Mouse (Mus musculus) lung, postnatal 25 days (tissue): ENCODE measurements around the gene Dlg4.
A peak's percentile ranks its signal among the peaks of the same experiment; 100 is the strongest.

Experiments used
- DNase-seq: peaks from one replicate; pipeline ENCODE4 v3.0.0; 2022; ENCODE audit warnings: low spot score

The Dlg4 gene

DNA sequence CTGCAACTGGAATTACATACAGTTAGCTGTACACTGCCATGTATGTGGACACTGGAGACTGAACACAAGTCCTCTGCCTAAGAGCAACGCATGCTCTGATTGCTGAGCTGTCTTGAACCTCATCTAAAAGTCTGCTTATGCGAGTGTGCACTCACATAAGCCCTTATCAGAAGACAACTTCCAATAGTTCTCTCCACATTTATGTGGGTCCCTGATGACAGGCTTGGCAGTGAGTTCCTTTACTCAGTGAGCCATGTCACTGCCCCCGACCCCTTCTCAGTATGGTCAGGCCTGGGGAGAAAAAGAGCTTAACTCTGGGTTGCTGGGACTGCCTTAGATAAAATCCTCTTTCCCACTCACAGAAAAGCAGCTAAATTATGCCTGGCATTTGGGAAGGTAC is at the start of gene Dlg4:
Gene Dlg4, plus strand, starts transcription at position 274 of the 400 bp plus-strand sequence.
- no peak for DNase-seq

DNA sequence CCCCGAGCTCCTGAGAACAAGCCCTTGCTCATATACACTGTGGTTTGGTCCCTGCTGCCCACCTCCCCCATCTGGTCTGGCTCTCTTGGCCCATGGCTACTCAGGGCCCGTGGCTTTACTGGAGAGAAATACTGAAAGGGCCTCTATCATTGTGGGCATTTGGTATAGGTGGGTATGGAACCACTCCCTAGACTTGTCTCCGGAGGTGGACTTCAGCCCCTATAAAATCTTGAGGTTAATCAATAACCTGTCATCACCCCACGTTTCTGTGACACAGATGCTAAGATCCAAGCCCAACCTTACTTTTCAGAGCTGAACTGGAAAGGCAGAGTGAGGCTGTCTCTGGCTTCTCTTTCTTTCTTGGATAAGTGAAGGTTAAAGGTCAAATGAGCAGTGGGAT is 47.9 kb upstream of the Dlg4 start:
- no peak for DNase-seq

DNA sequence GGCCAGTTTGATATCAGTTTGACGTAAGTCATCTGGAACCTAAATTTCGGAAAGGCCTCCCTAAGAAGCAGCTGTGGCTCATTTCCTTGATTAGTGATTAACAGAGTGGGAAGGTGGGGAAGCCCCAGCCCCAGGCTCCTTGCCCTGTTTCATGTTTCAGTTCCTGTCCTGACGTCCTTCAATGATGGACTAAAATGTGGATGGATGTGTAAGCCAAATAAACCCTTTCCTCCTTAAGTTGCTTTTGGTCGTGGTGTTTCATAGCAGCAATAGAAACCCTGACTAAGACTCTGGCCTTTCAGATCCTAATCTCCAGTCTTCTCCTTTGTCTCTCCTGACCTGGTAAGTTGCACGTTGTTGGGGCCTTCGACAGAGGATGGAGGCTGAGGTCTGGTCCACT is 46.5 kb upstream of the Dlg4 start:
- no peak for DNase-seq

DNA sequence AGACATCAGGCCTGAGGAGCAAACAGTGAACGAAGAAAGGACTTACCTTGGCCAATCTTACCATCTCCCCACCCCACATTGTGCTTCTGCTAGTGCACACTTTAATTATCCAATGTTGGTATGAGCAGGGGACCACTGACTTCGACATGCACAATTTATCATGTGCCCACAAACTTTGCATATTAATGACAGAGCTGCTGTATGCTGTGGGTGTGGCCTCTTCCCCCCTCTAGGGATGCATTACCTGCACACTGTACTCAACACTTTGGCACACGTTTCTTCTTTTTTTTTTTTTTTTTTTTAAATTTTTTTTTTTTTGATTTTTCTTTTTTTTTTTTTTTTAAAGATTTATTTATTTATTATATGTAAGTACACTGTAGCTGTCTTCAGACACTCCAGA is 46.0 kb upstream of the Dlg4 start:
- DNase-seq = no peak

DNA sequence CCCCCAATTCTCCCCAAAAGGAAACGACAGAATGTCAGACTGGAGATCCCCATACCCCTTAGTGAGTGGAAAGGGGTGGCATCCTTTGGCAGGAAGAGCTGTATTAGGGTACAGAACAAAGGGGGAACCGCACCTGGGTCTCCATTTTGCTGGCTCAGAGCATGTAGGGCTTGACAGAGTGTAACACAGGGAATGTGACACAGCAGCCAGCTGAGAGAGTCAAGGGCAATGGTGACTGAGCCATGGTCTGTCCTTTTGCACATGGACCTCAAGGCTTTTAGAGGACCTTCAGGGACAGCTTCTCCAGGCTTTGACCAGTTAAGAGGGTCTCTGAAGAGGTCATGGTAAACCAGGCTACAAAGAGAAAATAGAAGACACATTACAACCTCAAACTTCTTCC is 41.8 kb upstream of the Dlg4 start:
- no peak for DNase-seq

DNA sequence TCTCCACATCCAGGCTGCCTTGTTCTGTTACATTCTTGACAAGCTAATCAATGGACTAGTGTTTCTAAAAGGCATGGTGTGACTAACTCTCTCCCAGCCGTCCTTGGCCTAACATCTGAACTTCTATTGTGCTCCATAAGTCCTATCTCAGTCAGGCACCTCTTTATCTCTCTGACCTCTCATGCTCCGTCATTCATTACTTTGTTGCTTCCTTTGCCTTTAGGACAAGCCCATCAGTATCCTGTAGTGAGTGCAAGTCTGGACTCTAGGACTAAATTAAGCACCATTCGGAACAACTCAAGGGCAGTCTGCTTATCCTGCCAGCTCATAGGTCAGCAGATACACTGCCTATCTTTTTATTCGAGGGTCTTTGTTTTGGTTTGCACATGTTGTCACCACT is 40.5 kb upstream of the Dlg4 start:
- DNase-seq = no peak

DNA sequence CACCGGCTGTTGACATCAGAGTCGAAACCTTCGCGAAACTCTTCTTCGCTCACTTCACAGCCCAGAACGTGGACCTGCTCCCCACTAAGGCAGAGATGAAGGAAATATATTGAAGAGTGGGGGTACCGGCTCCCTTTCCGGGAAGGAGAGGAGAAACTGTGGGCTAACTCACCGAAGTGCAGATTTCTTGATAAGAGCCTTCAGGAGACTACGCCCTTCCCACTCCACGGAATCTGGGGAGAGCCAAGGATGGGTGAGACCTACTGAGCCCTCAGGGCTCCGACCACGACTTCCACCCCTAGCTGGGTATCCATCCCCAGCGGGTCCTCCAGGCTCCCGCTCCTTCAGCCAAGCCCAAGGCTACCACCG is 36.9 kb upstream of the Dlg4 start:
- no peak for DNase-seq

DNA sequence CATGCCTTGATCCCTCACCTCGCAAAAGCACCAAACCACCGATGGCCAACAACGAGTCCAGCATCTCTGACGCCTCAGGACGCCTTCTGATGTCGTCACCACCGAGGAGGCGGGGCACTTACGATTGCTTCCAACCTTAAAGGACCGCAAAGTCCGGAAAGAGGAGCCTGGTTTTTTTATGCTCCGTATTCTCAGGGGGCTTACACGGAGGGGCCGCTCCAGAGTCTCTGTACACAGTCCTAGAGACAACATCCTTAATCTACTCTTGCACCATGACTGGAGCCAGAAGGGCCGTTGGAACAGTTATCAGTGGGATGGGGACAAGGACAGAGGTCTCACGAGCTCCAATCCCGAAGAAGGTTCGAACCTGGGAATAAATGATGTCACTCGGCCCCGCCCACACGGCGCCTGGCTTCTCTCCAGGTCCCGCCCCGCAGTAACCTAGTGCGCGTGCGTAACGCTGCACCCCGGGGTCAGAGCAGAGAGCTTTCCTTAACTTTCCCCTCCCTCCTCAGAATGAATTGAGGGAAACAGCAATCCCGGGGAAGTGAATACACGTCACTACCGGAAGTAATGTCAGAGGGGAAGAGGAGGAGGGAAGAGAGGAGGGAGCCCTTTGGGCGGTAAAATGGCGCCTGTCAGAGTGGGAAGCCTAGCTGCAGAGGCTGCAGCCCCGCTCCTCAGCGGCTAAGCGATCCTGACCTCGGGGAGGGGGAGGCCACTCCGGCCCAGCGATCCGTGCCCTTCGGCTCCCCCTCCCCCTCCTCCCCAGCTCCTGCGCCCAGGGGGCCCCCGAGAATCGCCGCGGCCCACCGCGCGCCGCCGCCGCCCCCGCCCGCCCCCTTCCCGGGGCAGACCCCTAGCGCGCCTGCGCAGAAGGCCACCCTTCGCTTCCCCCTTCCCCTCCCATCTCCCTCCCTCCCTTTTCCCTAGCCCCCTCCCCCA is 36.3 kb upstream of the Dlg4 start:
- peak; percentile 97 for DNase-seq

DNA sequence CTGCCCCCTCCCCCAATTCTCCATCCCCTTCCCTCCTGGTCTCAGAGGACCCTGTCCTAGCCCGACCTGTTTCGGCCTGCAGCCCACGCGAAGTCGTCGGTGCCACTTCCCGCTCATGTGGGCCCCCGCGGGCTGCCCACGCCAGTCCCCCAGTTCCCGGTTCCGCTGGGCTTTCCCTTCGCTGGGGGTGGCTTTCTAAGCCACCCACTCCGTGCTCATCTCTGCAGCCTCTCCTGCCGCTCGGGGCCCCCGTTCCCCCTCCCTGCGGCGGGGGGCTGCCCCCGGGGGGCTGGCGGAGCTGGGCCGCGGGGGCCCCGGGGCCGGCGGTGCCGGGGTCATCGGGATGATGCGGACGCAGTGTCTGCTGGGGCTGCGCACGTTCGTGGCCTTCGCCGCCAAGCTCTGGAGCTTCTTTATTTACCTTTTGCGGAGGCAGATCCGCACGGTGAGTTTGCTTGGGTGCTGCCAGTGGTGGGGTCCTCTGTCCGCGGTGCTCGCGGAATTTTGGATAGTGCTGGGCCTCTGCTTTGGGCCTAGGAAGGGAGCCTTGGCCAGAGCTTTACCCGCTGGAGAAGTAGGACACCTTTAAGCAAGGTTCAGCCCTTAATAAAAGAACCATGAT is 35.5 kb upstream of the Dlg4 start, which contains the start of gene Ctdnep1:
Gene Ctdnep1, plus strand, starts transcription at position 16 of the 622 bp plus-strand sequence.
- no peak for DNase-seq

DNA sequence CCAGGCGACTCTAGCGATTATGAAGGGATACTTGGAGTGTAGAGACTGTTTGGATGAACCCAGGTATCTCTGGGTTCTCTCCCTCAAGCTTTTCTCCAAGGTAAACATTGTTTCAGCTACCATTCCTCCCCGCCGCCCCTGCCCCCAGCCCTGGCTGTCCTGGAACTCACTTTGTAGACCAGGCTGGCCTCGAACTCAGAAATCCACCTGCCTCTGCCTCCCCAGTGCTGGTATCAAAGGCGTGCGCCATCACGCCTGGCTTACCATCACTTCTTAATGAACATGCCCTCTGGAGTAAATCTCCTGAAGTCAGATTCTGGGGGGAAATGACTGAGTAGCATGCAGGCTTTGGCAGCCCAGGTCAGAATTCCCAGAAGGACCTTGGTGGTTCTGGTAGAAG is 34.5 kb upstream of the Dlg4 start, which contains the start of gene Elp5:
Gene Elp5, minus strand, starts transcription at position 293 of the 400 bp plus-strand sequence.
- DNase-seq = no peak

DNA sequence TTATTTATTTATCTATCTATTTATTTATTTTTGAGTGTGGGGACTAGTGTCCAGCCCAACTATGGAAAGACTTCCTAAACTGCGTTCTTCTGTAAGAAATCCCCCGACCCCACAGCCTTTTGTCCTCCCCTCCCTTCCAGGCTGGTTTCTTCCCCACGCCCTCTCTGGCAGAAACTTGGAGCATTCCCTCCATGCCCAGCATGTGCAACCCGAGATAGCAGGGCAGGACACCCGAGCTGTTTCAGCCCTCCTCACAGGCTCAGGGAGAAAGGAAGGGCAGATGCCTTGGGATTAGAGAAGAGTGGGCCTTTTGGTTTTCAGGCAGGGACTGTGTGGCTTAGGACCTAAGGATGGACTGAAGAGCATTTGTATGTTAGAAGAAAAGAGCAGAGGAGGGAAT is 33.9 kb upstream of the Dlg4 start:
- DNase-seq = no peak

DNA sequence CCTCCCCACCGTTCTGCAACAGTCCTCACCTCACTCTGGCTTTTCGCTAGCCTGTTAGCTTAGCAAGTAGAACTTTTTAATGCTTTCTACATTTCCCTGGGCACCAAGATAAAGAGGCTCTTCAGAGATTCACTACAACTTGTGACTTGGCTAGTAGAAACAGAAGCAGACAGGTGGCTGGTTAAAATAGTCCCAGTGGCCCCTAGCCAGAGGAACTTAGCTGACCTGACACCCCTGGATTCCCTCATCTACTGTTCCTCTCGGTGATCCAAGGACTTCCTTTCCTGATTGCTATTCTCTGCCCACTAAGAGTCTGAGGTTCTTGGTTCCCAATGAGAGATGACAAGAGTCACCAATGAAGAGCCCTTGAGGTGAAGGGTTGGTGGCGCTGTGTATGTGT is 33.4 kb upstream of the Dlg4 start:
- no peak for DNase-seq

DNA sequence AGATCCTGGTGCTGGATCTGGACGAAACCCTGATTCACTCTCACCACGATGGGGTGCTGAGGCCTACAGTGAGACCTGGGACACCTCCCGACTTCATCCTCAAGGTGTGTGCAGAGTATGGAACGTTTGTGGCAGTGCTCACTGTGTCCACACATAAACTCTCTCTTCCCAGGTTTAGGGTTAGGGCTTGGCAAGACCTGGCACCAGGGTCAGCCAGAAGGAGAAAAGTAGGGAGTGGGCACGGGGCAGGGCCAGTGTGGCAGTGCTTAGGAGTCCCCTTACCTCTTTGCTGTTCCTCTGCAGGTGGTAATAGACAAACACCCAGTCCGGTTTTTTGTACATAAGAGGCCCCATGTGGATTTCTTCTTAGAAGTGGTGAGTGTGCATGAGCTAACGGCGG is 32.3 kb upstream of the Dlg4 start:
- DNase-seq = no peak

DNA sequence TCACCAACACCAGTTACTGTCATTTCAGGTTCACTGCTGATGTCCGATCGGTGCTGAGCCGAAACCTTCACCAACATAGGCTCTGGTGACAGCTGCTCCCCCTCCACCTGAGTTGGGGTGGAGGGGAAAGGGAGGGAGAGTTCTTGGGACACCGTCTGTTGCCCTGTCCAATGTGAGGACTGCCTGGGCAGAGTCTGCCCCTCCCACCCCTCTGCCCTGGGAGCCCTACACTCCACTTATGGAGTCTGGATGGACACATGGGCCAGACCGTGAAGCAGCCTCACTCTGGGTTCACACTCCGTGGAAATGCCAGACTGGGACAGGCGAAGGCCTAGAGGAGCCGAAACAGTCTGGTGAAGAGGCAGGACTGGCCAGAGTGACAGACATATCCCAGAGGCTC is 26.8 kb upstream of the Dlg4 start:
- DNase-seq = no peak

DNA sequence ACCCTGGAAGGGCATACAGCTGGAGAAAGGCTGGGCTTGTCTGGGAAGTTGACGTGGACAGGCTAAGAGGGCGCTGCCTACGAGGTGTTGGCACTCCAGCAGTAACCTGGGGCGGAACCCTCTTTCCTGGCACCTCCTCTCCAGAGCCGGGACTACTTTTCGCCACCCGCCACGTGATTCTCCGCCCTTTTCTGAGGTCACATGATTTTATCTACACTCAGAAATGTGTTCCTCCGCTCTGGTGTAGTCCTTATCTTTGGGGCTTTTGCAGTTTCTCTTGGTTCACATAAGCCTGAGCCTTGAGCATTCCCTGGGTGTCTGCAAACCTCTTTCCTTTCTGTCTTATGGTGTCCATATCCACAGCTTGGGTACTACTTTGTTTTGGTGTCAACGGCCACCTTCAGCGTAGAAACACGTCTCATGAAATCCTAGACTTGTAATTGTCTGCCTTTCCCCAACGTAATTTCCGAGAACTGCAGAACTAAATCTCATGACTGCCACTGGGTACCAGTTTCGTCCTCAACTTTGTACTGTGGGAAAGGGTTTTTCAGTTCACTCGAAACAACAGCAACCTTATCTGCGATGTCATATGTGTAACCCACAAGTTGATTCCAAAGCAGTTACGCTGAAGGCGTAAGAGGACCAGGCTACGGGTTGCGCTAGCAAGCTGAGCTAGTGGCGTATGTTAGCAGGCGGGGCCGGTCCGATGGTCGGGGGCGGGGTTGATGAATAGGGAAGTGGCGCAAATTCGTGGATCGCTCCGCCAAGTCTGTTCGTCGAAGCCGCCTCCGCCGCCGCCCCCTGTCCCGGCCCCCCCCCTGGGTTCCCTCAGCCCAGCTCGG is 25.7 kb upstream of the Dlg4 start, which contains the start of gene Gabarap:
Gene Gabarap, plus strand, starts transcription at position 294 of the 842 bp plus-strand sequence.
- DNase-seq = peak; percentile 98

DNA sequence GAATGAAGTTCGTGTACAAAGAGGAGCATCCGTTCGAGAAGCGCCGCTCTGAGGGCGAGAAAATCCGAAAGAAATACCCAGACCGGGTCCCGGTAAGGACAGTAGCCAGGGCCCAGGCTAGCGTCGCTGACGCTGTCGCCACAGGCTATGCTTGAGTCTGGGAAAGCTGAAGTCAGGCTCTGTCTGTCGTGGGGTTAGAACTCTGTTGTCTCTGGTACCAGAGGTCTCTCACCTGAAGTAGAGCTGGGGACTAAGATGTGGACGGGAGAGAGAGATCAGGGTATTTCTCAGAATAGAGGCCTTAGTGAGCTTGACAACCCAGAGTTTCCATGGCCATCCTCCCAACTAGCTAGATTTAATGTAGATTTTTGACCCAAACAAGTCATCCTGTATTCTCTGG is 25.0 kb upstream of the Dlg4 start:
- DNase-seq = no peak

DNA sequence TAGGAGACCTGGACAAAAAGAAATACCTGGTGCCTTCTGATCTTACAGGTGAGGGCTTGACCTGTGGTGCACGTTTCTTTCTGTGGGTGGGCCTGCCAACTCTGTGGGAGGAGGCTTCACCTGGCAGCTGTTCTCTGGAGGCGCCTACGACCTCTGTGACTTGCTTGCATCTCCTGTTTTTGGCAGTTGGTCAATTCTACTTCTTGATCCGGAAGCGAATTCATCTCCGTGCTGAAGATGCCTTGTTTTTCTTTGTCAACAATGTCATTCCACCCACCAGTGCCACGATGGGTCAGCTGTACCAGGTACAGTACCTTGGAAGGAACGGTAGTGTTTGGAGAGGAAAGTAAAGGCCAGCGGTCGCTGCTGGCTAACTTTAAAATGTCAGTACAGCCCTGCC is 24.3 kb upstream of the Dlg4 start:
- no peak for DNase-seq

DNA sequence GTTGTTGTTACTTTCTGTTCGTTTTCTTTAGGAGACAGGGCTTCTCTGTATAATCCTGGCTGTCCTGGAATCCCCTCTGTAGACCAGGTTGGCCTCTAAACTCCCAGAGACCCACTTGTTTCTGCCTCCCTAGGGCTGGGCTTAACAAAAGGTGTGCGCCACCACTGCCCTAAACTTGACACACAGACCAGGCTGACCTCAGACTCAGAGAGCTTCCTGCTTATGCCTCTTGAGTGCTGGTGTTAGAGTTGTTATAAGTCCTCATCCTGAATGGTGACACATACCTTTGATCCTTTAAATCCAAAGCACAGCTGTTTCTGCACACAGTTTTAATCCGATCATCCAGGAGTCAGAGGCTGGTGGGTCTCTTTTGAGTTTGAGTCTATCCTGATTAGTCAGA is 23.8 kb upstream of the Dlg4 start:
- no peak for DNase-seq

DNA sequence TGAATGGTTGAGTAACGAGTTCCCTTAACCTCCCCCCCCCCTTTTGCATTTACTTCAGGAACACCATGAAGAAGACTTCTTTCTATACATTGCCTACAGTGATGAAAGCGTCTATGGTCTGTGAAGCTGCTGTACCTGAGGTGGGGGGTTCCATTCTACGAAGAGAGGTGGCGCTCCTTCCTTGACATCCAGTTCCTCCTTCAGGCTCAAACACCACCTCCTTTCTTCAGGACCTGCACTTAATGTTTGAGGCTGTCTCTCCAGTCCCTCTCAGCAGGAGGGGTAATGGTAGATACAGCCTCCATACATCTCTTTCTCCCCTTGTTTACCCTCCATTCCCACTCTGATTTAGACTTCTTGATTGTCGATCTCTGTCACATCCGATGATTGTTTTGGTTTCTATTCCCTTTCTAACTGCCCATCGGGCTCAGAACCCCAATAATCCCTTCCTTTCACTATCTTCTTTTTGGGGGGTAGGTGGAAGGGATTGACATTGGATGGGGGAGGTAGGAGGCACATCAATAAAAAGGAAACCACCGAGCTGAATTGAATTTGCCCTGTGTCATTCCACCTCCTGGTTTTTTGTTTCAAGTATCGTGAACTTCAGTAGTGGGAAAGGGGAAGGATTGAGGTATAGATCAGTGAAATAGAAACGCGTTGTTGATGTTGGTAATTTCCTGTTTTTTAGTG is 22.2 kb upstream of the Dlg4 start:
- no peak for DNase-seq

DNA sequence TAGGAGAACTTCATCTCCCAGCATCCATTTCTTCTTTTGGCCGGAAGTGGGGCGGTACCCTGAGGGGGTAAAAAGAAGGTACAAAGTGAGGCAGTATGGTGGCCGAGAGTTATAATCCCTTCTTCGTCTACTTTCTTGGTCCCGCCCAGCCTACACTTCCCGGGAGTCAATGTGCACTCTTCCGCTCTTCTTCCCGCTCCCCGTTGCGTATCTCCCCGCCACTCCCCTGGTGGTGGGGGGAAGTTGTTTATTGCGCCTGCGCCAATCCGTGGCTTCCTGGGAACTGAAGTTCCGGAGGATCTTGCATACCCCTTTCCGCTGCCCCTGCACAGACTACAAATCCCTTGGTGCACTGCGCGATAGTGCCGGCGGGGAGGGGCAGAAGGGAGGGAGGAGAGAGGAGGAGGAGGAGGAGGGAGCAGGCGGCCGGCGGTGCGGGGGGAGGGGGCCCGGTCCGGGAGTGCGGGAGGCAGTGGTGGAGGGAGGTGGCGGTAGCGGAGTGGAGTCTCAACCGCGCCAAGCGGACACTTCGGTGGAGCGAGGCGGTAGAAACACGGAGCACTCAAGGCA is 21.3 kb upstream of the Dlg4 start, which contains the start of gene Phf23:
Gene Phf23, plus strand, starts transcription at position 387 of the 570 bp plus-strand sequence.
- peak; percentile 99 for DNase-seq
